Mouse (Mus musculus) G1E (cell line): Measurements from ENCODE around the gene Col25a1.

Source experiments
- CTCF ChIP-seq: IDR thresholded peaks from 2 replicates; pipeline ENCODE4 v1.5.1; 2012; ENCODE audit warnings: low read depth, low read length, inconsistent platforms, mixed read lengths
- GATA2 ChIP-seq: IDR thresholded peaks from 2 replicates; pipeline ENCODE4 v1.6.1; 2012; ENCODE audit warnings: low read depth, low read length, inconsistent platforms, borderline replicate concordance
- TAL1 ChIP-seq: conservative IDR thresholded peaks from 2 replicates; pipeline ENCODE4 v1.6.1; 2012; ENCODE audit warnings: low read depth, low read length, inconsistent platforms, mixed read lengths

DNA sequence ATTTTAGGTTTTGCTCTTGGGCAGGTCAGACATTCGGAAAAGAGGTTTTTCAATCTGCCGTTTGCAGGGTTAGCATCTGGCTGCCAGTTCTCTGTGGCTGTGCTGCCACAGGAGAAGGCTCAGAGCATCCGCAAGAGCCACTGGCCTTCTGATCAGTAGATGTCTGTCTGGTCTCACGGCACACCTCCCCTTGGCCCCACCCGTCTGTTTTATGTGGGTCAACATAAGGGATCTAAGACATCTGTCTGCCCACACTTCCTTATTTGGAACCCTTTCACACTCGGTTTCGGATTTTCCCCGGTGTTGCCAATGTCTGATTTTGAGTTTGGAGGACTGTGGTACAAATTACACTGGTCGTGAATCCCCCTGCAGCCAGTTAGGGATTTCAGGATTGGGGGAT lies 26.8 kb upstream of the Col25a1 start:
- no peak for TF ChIP-seq CTCF
- no peak for TF ChIP-seq TAL1
- no peak for TF ChIP-seq GATA2
